Mouse (Mus musculus) midbrain, embryonic 11.5 days (tissue): ENCODE results near the gene Peli2. TPM values are rescaled to one million over a fixed set of nuclear protein-coding genes. Genes with fewer than 3 reads are reported as not detected.

Experiments
- ATAC-seq: fragments of 200-750 bp; cut with Nextera tagmentation; 2 replicates; pipeline ENCODE4 v1.8.0; 2017; ENCODE audit warnings: moderate TSS enrichment, moderate library complexity; ENCODE audit not compliant: low FRiP score
- DNase-seq: peaks from one replicate; pipeline ENCODE4 v3.0.0; 2015; ENCODE audit warnings: low spot score; ENCODE audit errors: missing footprints
- H3K27ac ChIP-seq: fragments of 300-500 bp; sonication (generic); 2 replicates; pipeline ENCODE4 v1.5.1; 2014; ENCODE audit warnings: low read depth, low read length
- H3K27me3 ChIP-seq: fragments of 300-500 bp; sonication (generic); 2 replicates; pipeline ENCODE4 v1.6.1; 2014; ENCODE audit warnings: mild to moderate bottlenecking, low read length, moderate library complexity, mixed read lengths; ENCODE audit not compliant: control insufficient read depth, insufficient read depth
- H3K36me3 ChIP-seq: fragments of 300-500 bp; sonication (generic); 2 replicates; pipeline ENCODE4 v1.6.1; 2014; ENCODE audit warnings: mild to moderate bottlenecking, low read length, moderate library complexity, mixed read lengths; ENCODE audit not compliant: control insufficient read depth, insufficient read depth
- H3K4me1 ChIP-seq: fragments of 300-500 bp; sonication (generic); 2 replicates; pipeline ENCODE4 v1.6.1; 2014; ENCODE audit warnings: low read length; ENCODE audit not compliant: control insufficient read depth, insufficient read depth
- H3K4me2 ChIP-seq: fragments of 300-500 bp; sonication (generic); 2 replicates; pipeline ENCODE4 v1.6.1; 2014; ENCODE audit warnings: mild to moderate bottlenecking, moderate library complexity
- H3K4me3 ChIP-seq: fragments of 300-500 bp; sonication (generic); 2 replicates; pipeline ENCODE4 v1.5.1; 2014; ENCODE audit warnings: low read depth, low read length
- H3K9ac ChIP-seq: fragments of 300-500 bp; sonication (generic); 2 replicates; pipeline ENCODE4 v1.6.1; 2014; ENCODE audit warnings: low read length
- H3K9me3 ChIP-seq: fragments of 300-500 bp; sonication (generic); 2 replicates; pipeline ENCODE4 v1.6.1; 2016; ENCODE audit warnings: low read length; ENCODE audit not compliant: control insufficient read depth
- WGBS: fragments of 180-500 bp; shearing (Covaris S2); extraction: QIAGEN DNeasy Blood & Tissue Kit; methylation state at CpG from one replicate; pipeline ENCODE4 v1.1.7; 2014; 5-methylcytosine and 5-hydroxymethylcytosine counted together
- polyA plus RNA-seq: library from polyadenylated mRNA; unstranded; fragments of >200 nt; fragmentation: Nextera tagmentation; extraction: Ambion mirVana; gene quantifications from 2 replicates; pipeline ENCODE4 v1.2.1, GENCODE M21; 2014

Gene Peli2
- polyA plus RNA-seq, 1 experiment from 2014 or later, result 16.2 TPM

GRCm38 (mm10) chr14:48169970-48170369, 49.3 kb downstream of the Peli2 start:
- Histone ChIP-seq H3K27ac (no peak overlapping the region), H3K9ac (no peak overlapping the region), H3K4me3 (no peak overlapping the region), H3K9me3 (no peaks in the 10 kb centered on the region), H3K27me3 (no peaks in the 10 kb centered on the region), H3K4me2 (no peak overlapping the region), H3K36me3 (no peaks in the 10 kb centered on the region; the same call in 1 of the 2 replicates), H3K4me1 (peaks cover 13% of the 10 kb centered on the region)
- DNase-seq (peak; percentile 93), ATAC-seq (peak; percentile 33; the same call in 1 of the 2 replicates)
- WGBS, result 54% methylated on average over 7 of the region's 7 CpGs

- WGBS, result 24% methylated on average over 12 of the region's 12 CpGs
Measured at GRCm38 (mm10) chr14:48171268-48171667, 50.6 kb downstream of the Peli2 start.

GRCm38 (mm10) chr14:48172026-48172425, 51.4 kb downstream of the Peli2 start:
- H3K9ac ChIP-seq, result no peak overlapping the region; the same call in 1 of the 2 replicates
- H3K4me2 ChIP-seq, result no peak overlapping the region; the same call in 1 of the 2 replicates
- no peak overlapping the region for H3K27ac ChIP-seq
- DNase-seq, result no peak
- no peaks in the 10 kb centered on the region; the same call in 1 of the 2 replicates for H3K36me3 ChIP-seq
- peaks cover 15% of the 10 kb centered on the region for H3K4me1 ChIP-seq
- ATAC-seq, result peak; percentile 70; the same call in 1 of the 2 replicates
- no peaks in the 10 kb centered on the region for H3K27me3 ChIP-seq
- no peak overlapping the region for H3K4me3 ChIP-seq
- no peaks in the 10 kb centered on the region for H3K9me3 ChIP-seq
- 29% methylated on average over 8 of the region's 8 CpGs for WGBS

More at GRCm38 (mm10) chr14:48171268-48171667, 50.6 kb downstream of the Peli2 start:
- Histone ChIP-seq H3K36me3 (no peaks in the 10 kb centered on the region; the same call in 1 of the 2 replicates), H3K9ac (peak overlapping the region; percentile 40), H3K9me3 (no peaks in the 10 kb centered on the region), H3K4me1 (peaks cover 13% of the 10 kb centered on the region), H3K27ac (peak overlapping the region; percentile 54), H3K4me3 (no peak overlapping the region), H3K27me3 (no peaks in the 10 kb centered on the region), H3K4me2 (no peak overlapping the region; the same call in 1 of the 2 replicates)
- DNase-seq (no peak), ATAC-seq (peak; percentile 19; the same call in 1 of the 2 replicates)

DNA sequence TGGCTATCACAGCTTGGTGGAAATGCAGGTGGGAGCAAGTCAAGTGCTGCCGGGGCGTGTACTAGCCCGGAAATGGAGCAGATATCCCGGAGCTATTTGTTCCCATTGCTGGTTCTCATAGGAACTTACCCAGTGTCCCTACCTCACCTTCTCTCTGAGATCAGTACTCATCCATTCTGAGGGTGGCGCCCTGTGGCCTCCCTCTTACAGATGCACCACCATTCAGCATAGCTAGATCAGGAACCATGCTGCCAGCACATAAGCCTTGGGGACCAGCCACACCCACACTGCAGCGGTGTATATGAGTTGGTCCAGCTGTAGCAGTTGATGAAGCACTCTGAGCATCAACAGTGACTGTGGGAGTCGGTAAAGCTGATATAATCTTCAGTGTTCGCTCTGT, 52.3 kb downstream of the Peli2 start:
- no peak for ATAC-seq
- no peak for DNase-seq
- Histone ChIP-seq H3K4me2 (no peak overlapping the region), H3K4me3 (no peak overlapping the region), H3K9ac (no peak overlapping the region), H3K27ac (no peak overlapping the region), H3K36me3 (no peaks in the 10 kb centered on the region; the same call in 1 of the 2 replicates), H3K4me1 (peaks cover 15% of the 10 kb centered on the region), H3K27me3 (no peaks in the 10 kb centered on the region), H3K9me3 (no peaks in the 10 kb centered on the region)
- 90% methylated on average over 8 of the region's 8 CpGs for WGBS

DNA sequence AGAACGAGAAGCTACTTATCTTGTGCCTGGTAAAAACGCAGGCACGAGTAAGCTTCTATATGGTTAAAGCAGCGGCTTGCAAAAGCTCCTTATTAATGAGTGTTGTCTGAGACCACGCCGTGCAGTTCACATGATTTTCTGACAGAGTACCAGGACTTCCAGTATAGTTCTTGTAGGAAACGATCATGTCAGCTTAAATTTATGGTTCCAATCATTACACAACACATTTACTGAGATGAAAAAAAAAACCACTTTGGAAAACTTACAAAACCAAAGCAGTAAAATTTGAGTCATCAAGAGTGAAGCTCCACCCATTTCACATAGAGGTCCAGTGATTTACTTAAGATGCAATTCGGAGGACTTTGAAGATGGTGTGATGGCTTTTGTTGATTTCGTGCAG, 53.2 kb downstream of the Peli2 start:
- H3K4me2 ChIP-seq, result no peak overlapping the region
- WGBS, result 93% methylated on average over 9 of the region's 9 CpGs
- ATAC-seq, result no peak
- no peaks in the 10 kb centered on the region for H3K27me3 ChIP-seq
- DNase-seq, result no peak
- H3K27ac ChIP-seq, result no peak overlapping the region
- H3K4me3 ChIP-seq, result no peak overlapping the region
- peaks cover 15% of the 10 kb centered on the region for H3K4me1 ChIP-seq
- H3K9ac ChIP-seq, result no peak overlapping the region
- no peaks in the 10 kb centered on the region for H3K9me3 ChIP-seq
- no peaks in the 10 kb centered on the region; the same call in 1 of the 2 replicates for H3K36me3 ChIP-seq

DNA sequence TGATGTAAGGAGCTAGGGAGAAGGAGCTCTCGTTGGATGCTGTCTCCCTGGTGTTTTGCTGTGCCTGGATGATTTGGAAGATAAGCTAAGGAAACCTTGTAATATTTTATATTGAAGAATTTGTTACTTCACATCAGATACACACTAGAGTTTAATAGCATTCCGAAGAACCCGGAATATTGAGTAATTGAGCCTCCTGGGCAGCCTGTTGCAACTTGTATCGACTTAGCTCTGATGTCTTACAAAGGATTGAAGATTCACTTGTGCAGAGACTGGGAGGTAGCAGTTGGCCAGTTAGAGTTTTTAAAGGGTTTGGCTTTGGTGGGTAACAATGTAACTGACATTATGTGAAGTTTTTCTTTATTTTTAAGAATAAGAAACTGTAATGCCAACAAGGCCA, 53.7 kb downstream of the Peli2 start:
- peaks cover 15% of the 10 kb centered on the region for H3K4me1 ChIP-seq
- WGBS, result 93% methylated on average over 4 of the region's 4 CpGs
- ATAC-seq, result no peak

DNA sequence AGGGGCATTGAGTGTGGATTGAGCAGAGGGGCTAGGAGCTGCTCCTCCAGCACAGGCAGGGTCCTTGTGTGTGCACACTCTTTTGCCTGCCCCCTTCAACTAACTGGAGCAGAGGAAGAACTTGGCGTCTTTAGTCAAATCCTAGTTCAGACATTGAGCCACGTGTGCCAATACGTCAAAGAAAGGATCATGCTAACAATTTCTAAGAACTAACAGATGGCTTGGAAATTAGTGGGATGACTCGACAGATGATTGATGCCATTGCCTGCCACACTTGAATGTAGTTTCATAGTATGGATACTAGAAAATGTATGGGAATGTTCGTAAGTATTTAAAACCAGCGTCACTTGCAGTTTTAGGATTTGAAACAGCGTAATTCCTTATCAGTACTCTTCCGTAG, 54.5 kb downstream of the Peli2 start:
- Histone ChIP-seq H3K27ac (no peak overlapping the region), H3K4me2 (no peak overlapping the region), H3K9me3 (no peaks in the 10 kb centered on the region), H3K9ac (no peak overlapping the region), H3K4me3 (no peak overlapping the region), H3K27me3 (no peaks in the 10 kb centered on the region), H3K36me3 (no peaks in the 10 kb centered on the region), H3K4me1 (peaks cover 15% of the 10 kb centered on the region)
- no peak for DNase-seq
- WGBS, result 90% methylated on average over 8 of the region's 8 CpGs
- ATAC-seq, result no peak

More for the DNA sequence above, 53.7 kb downstream of the Peli2 start:
- Histone ChIP-seq H3K36me3 (no peaks in the 10 kb centered on the region), H3K27ac (no peak overlapping the region), H3K9ac (no peak overlapping the region), H3K27me3 (no peaks in the 10 kb centered on the region), H3K4me3 (no peak overlapping the region), H3K9me3 (no peaks in the 10 kb centered on the region), H3K4me2 (no peak overlapping the region)
- DNase-seq, result no peak

DNA sequence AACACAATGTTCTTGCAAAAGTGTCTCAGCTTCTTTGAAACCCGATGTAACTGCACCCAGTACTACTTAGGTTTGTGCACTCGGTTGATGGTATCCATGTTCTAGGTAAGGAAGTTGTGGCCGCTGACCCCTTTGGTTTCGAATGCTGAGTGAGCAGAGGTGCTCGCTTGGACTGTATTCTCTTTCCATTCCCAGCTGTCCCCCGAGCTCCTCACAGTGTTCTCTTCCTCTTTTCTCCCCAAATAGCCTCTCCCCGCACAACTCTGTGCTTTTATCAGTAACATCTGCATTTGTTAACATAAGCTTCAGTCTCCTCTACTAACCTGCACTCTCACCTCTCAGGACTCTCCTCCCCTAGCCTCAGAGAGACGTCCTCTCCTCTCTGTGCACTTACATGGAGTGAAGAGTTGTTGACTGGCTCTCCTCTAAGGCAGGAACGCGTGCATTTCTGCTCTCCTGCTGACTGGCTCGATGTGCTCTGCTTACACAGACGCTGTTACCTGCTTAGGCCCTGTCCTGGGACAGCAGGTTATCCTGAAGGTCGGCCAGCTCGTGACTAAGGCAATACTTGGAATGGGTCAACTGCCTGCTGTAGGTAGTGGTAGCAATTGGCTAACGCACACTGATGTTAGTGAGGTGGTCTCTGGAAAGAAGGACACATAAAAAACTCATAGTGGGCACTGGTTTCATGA, 57.8 kb downstream of the Peli2 start:
- DNase-seq, result no peak
- ATAC-seq, result no peak
- Histone ChIP-seq H3K27ac (no peak overlapping the region), H3K4me1 (0 out of 2 replicates have a peak, but pooled peaks cover 2% of the 10 kb centered on the region), H3K36me3 (peaks cover 2% of the 10 kb centered on the region; the same call in 1 of the 2 replicates), H3K4me3 (no peak overlapping the region), H3K27me3 (no peaks in the 10 kb centered on the region), H3K9me3 (peaks cover 3% of the 10 kb centered on the region; the same call in 1 of the 2 replicates), H3K4me2 (no peak overlapping the region), H3K9ac (no peak overlapping the region)
- 88% methylated on average over 15 of the region's 15 CpGs for WGBS

GRCm38 (mm10) chr14:48179021-48179420, 58.4 kb downstream of the Peli2 start:
- H3K27me3 ChIP-seq, result no peaks in the 10 kb centered on the region

More at GRCm38 (mm10) chr14:48179021-48179420, 58.4 kb downstream of the Peli2 start:
- ATAC-seq, result no peak
- H3K36me3 ChIP-seq, result peaks cover 2% of the 10 kb centered on the region; the same call in 1 of the 2 replicates
- no peak for DNase-seq
- no peak overlapping the region for H3K27ac ChIP-seq
- 0 out of 2 replicates have a peak, but pooled peaks cover 2% of the 10 kb centered on the region for H3K4me1 ChIP-seq
- H3K4me2 ChIP-seq, result no peak overlapping the region
- H3K9me3 ChIP-seq, result peaks cover 3% of the 10 kb centered on the region; the same call in 1 of the 2 replicates
- 92% methylated on average over 8 of the region's 8 CpGs for WGBS
- no peak overlapping the region for H3K9ac ChIP-seq
- no peak overlapping the region for H3K4me3 ChIP-seq
